Mouse (Mus musculus) neural tube, embryonic 11.5 days (tissue): ENCODE measurements around the gene Cdh23. TPM values are rescaled to one million over a fixed set of nuclear protein-coding genes. Genes with fewer than 3 reads are reported as not detected.

Experiments used
- polyA plus RNA-seq: library from polyadenylated mRNA; unstranded; fragments of >200 nt; fragmentation: Nextera tagmentation; extraction: Ambion mirVana; gene quantifications from 2 replicates; pipeline ENCODE4 v1.2.1, GENCODE M21; 2014

Gene Cdh23
- polyA plus RNA-seq, 1 experiment from 2014 or later, result 0.50 TPM

Other genes starting within 250 kb of the Cdh23 start
- gene Slc29a3, start 56.3 kb upstream of the Cdh23 start, polyA plus RNA-seq, result 9.3 and 10.4 TPM in 2 replicates
- 2.3 and 2.9 TPM in 2 replicates for gene Unc5b, start 135.1 kb upstream of the Cdh23 start, polyA plus RNA-seq